25 mouse cellular contexts compared by ENCODE assay signal in genomic region chr7:83635726-83636125, GRCm38 (mm10). TPM values are rescaled to one million over a fixed set of nuclear protein-coding genes. Genes with fewer than 3 reads are reported as not detected.
DNase-seq lines count a peak whose midpoint lies in the region; ATAC-seq and TF ChIP-seq lines count a peak whose summit lies in the region.
"Had no signal": no experiment of that assay in that cellular context is flagged by ENCODE, and none has a peak within 500 bp of the region (broad histone marks: within the 10 kb centered on the region; RNA-seq: fewer than 3 reads in every experiment).

No protein-coding gene starts in this region.

- DNase-seq in cerebellum, adult 9-10 months: peak; percentile 64
- no peak for DNase-seq in cerebellum, adult 18-20 months
- DNase-seq in hindbrain, postnatal 0 days (ENCODE audit: low spot score): peak; percentile 68
- no peak for DNase-seq in hindbrain, embryonic 10.5 days (ENCODE audit: low spot score)
- DNase-seq in midbrain, embryonic 14.5 days: peak; percentile 73
- DNase-seq in Muller cell, postnatal 12 days (ENCODE audit: inconsistent ontology term): peak; percentile 42
- DNase-seq: adrenal gland, postnatal 14 days; cerebellum, adult 8-10 months; gastrocnemius, postnatal 10 days; gastrocnemius, postnatal 36 days; heart, adult 2 months; heart, postnatal 14 days; heart, postnatal 4 days had no signal

- H3K36me3 ChIP-seq in hindbrain, postnatal 0 days (ENCODE audit: insufficient read depth, low read length): no peaks in the 10 kb centered on the region
- H3K36me3 ChIP-seq in hindbrain, embryonic 10.5 days: peaks cover 30% of the 10 kb centered on the region
- no peaks in the 10 kb centered on the region for H3K36me3 ChIP-seq in midbrain, embryonic 14.5 days (ENCODE audit: control insufficient read depth, insufficient read depth, low read length)
- peaks cover 2% of the 10 kb centered on the region; the same call in 1 of the 2 replicates for H3K36me3 ChIP-seq in midbrain, embryonic 16.5 days (ENCODE audit: control insufficient read depth, insufficient read depth, low read length)
- H3K36me3 ChIP-seq in neural tube, embryonic 15.5 days: 0 out of 2 replicates have a peak, but pooled peaks cover under 1% of the 10 kb centered on the region
- H3K36me3 ChIP-seq: hindbrain, embryonic 15.5 days had no signal

- no peaks in the 10 kb centered on the region for H3K27me3 ChIP-seq in hindbrain, postnatal 0 days (ENCODE audit: insufficient read depth, low read length)
- no peaks in the 10 kb centered on the region for H3K27me3 ChIP-seq in hindbrain, embryonic 10.5 days (ENCODE audit: insufficient read depth, poor library complexity, severe bottlenecking)
- no peaks in the 10 kb centered on the region for H3K27me3 ChIP-seq in midbrain, embryonic 14.5 days (ENCODE audit: control insufficient read depth, insufficient read depth, low read length)
- no peaks in the 10 kb centered on the region for H3K27me3 ChIP-seq in midbrain, embryonic 16.5 days (ENCODE audit: control insufficient read depth, insufficient read depth, low read depth, low read length)
- no peaks in the 10 kb centered on the region for H3K27me3 ChIP-seq in neural tube, embryonic 15.5 days (replicated peaks)
- H3K27me3 ChIP-seq: embryonic facial prominence, embryonic 12.5 days; embryonic facial prominence, embryonic 15.5 days; heart, embryonic 13.5 days; hindbrain, embryonic 12.5 days; hindbrain, embryonic 15.5 days; intestine, embryonic 15.5 days; Patski had no signal

- H3K4me1 ChIP-seq in hindbrain, postnatal 0 days (ENCODE audit: insufficient read depth, low read length): peaks cover 9% of the 10 kb centered on the region; the same call in 1 of the 2 replicates
- peaks cover 22% of the 10 kb centered on the region for H3K4me1 ChIP-seq in hindbrain, embryonic 10.5 days (replicated peaks)
- H3K4me1 ChIP-seq in midbrain, embryonic 14.5 days (ENCODE audit: control insufficient read depth, insufficient read depth, low read length): peaks cover 23% of the 10 kb centered on the region
- H3K4me1 ChIP-seq in midbrain, embryonic 16.5 days (ENCODE audit: control insufficient read depth, insufficient read depth, low read length): peaks cover 13% of the 10 kb centered on the region
- peaks cover 15% of the 10 kb centered on the region for H3K4me1 ChIP-seq in neural tube, embryonic 15.5 days

- no peaks in the 10 kb centered on the region for H3K9me3 ChIP-seq in hindbrain, postnatal 0 days (ENCODE audit: low read length)
- H3K9me3 ChIP-seq in hindbrain, embryonic 10.5 days: no peaks in the 10 kb centered on the region
- H3K9me3 ChIP-seq in midbrain, embryonic 14.5 days (ENCODE audit: control insufficient read depth, low read length): no peaks in the 10 kb centered on the region
- no peaks in the 10 kb centered on the region for H3K9me3 ChIP-seq in midbrain, embryonic 16.5 days (replicated peaks; ENCODE audit: control insufficient read depth, low read length, poor library complexity, severe bottlenecking)
- H3K9me3 ChIP-seq in neural tube, embryonic 15.5 days (replicated peaks): no peaks in the 10 kb centered on the region
- H3K9me3 ChIP-seq: embryonic facial prominence, embryonic 12.5 days; embryonic facial prominence, embryonic 15.5 days; heart, embryonic 10.5 days; heart, embryonic 13.5 days; hindbrain, embryonic 12.5 days; hindbrain, embryonic 15.5 days; intestine, embryonic 15.5 days had no signal

- WGBS in hindbrain, postnatal 0 days: 45% methylated on average over 2 of the region's 2 CpGs
- 93% methylated on average over 2 of the region's 2 CpGs for WGBS in hindbrain, embryonic 10.5 days
- whole genome bisulfite sequencing in midbrain, embryonic 14.5 days: 82% methylated on average over 2 of the region's 2 CpGs
- 85% methylated on average over 2 of the region's 2 CpGs for WGBS in midbrain, embryonic 16.5 days
- 77% methylated on average over 2 of the region's 2 CpGs for WGBS in neural tube, embryonic 15.5 days

- H3K9ac ChIP-seq in hindbrain, postnatal 0 days (replicated peaks; ENCODE audit: low read length): no peak overlapping the region
- H3K9ac ChIP-seq in midbrain, embryonic 14.5 days (replicated peaks; ENCODE audit: low read length): no peak overlapping the region
- no peak overlapping the region for H3K9ac ChIP-seq in midbrain, embryonic 16.5 days (ENCODE audit: low read depth, low read length)
- H3K9ac ChIP-seq in neural tube, embryonic 15.5 days (replicated peaks): no peak overlapping the region
- H3K9ac ChIP-seq: embryonic facial prominence, embryonic 12.5 days; embryonic facial prominence, embryonic 15.5 days; heart, embryonic 13.5 days; hindbrain, embryonic 12.5 days; hindbrain, embryonic 15.5 days; intestine, embryonic 15.5 days had no signal

- TF ChIP-seq CTCF in hindbrain, postnatal 0 days (IDR thresholded peaks at IDR 0.05; ENCODE audit: low read depth): no peak

- no peak overlapping the region for H3K4me2 ChIP-seq in hindbrain, postnatal 0 days (ENCODE audit: low read depth, low read length)
- H3K4me2 ChIP-seq in midbrain, embryonic 14.5 days (ENCODE audit: low read length): no peak overlapping the region
- H3K4me2 ChIP-seq in midbrain, embryonic 16.5 days (ENCODE audit: low read length): no peak overlapping the region
- H3K4me2 ChIP-seq in neural tube, embryonic 15.5 days: no peak overlapping the region
- H3K4me2 ChIP-seq: embryonic facial prominence, embryonic 12.5 days; embryonic facial prominence, embryonic 15.5 days; heart, embryonic 13.5 days; hindbrain, embryonic 12.5 days; hindbrain, embryonic 15.5 days; intestine, embryonic 15.5 days had no signal

- H3K27ac ChIP-seq in hindbrain, postnatal 0 days: no peak overlapping the region
- no peak overlapping the region for H3K27ac ChIP-seq in hindbrain, embryonic 10.5 days
- H3K27ac ChIP-seq in midbrain, embryonic 14.5 days (replicated peaks; ENCODE audit: low read depth, low read length): no peak overlapping the region
- no peak overlapping the region for H3K27ac ChIP-seq in midbrain, embryonic 16.5 days (ENCODE audit: low read length)
- no peak overlapping the region for H3K27ac ChIP-seq in neural tube, embryonic 15.5 days (replicated peaks)
- H3K27ac ChIP-seq: embryonic facial prominence, embryonic 12.5 days; embryonic facial prominence, embryonic 15.5 days; heart, adult 2 months; heart, embryonic 10.5 days; heart, embryonic 13.5 days; hindbrain, embryonic 12.5 days; hindbrain, embryonic 15.5 days; intestine, embryonic 15.5 days had no signal

- ATAC-seq in hindbrain, postnatal 0 days: no peak
- ATAC-seq in midbrain, embryonic 14.5 days (ENCODE audit: low FRiP score, low TSS enrichment): no peak
- no peak for ATAC-seq in midbrain, embryonic 16.5 days
- no peak for ATAC-seq in neural tube, embryonic 15.5 days (ENCODE audit: low FRiP score)
- ATAC-seq: forebrain, embryonic 16.5 days; intestine, embryonic 15.5 days; Patski had no signal

- H3K4me3 ChIP-seq in hindbrain, postnatal 0 days (ENCODE audit: low read length): no peak overlapping the region
- H3K4me3 ChIP-seq in hindbrain, embryonic 10.5 days: no peak overlapping the region
- H3K4me3 ChIP-seq in midbrain, embryonic 14.5 days (replicated peaks; ENCODE audit: low read depth, low read length): no peak overlapping the region
- H3K4me3 ChIP-seq in midbrain, embryonic 16.5 days (ENCODE audit: low read depth, low read length): no peak overlapping the region
- H3K4me3 ChIP-seq in neural tube, embryonic 15.5 days (replicated peaks): no peak overlapping the region
- H3K4me3 ChIP-seq: embryonic facial prominence, embryonic 12.5 days; embryonic facial prominence, embryonic 15.5 days; heart, adult 2 months; heart, embryonic 10.5 days; heart, embryonic 13.5 days; hindbrain, embryonic 12.5 days; hindbrain, embryonic 15.5 days; intestine, embryonic 15.5 days had no signal

RNA-seq across cellular contexts. Expression of gene Stard5, which starts 4.0 kb away (rescaled TPM):
- 6.1 and 7.5 TPM in 2 replicates for total RNA-seq in hindbrain, postnatal 0 days (2014; rRNA removed)
- 6.6 and 7.8 TPM in 2 replicates for polyA plus RNA-seq in hindbrain, postnatal 0 days (2015; fragmentation: Nextera tagmentation; extraction: Ambion mirVana)
- 12.8 and 14.2 TPM in 2 replicates for polyA plus RNA-seq in hindbrain, embryonic 10.5 days (2016; fragmentation: Nextera tagmentation; extraction: Ambion mirVana)
- 5.0 and 7.4 TPM in 2 replicates for polyA plus RNA-seq in midbrain, embryonic 14.5 days (2014; fragmentation: Nextera tagmentation; extraction: Ambion mirVana)
- polyA plus RNA-seq in midbrain, embryonic 16.5 days (2015; fragmentation: Nextera tagmentation; extraction: Ambion mirVana): 6.0 and 6.5 TPM in 2 replicates
- polyA plus RNA-seq in neural tube, embryonic 15.5 days (2015; fragmentation: Nextera tagmentation; extraction: Ambion mirVana): 5.8 and 18.3 TPM in 2 replicates

RNA-seq across cellular contexts. Expression of gene Tmc3, which starts 51.0 kb away (rescaled TPM):
- 0.93 and 0.94 TPM in 2 replicates for total RNA-seq in hindbrain, postnatal 0 days (2014; rRNA removed)
- polyA plus RNA-seq in hindbrain, postnatal 0 days (2015; fragmentation: Nextera tagmentation; extraction: Ambion mirVana): 0.29 and 0.43 TPM in 2 replicates
- 0.67 and 0.80 TPM in 2 replicates for polyA plus RNA-seq in hindbrain, embryonic 10.5 days (2016; fragmentation: Nextera tagmentation; extraction: Ambion mirVana)
- 0.16 and 0.25 TPM in 2 replicates for polyA plus RNA-seq in midbrain, embryonic 14.5 days (2014; fragmentation: Nextera tagmentation; extraction: Ambion mirVana)
- 0.16 and 0.40 TPM in 2 replicates for polyA plus RNA-seq in midbrain, embryonic 16.5 days (2015; fragmentation: Nextera tagmentation; extraction: Ambion mirVana)
- 0.27 and 2.2 TPM in 2 replicates for polyA plus RNA-seq in neural tube, embryonic 15.5 days (2015; fragmentation: Nextera tagmentation; extraction: Ambion mirVana)
- total RNA-seq: granulocyte monocyte progenitor cell, adult 5-6 weeks had no signal

Comparison
In these comparisons a context has a peak if more than half of its experiments do, and no peak if none do; other contexts are left out.
1. DNase-seq: peak in cerebellum, adult 9-10 months (single experiment), hindbrain, postnatal 0 days (single experiment), midbrain, embryonic 14.5 days (single experiment) and Muller cell, postnatal 12 days (single experiment); none in cerebellum, adult 18-20 months (0 of 2) and hindbrain, embryonic 10.5 days (single experiment).